Mouse (Mus musculus) intestine, embryonic 14.5 days (tissue): ENCODE measurements at regions not wholly inside any gene's neighbourhood (a gene's known extent, or its start where the extent isn't known, plus 50 kb on each side); places are given as distances from the start of the nearest gene placed in this dataset.
"Not testable (repeated sequence)": the region's sequence is repeated elsewhere in the genome, so short reads cannot be mapped to it uniquely, and the experiment has no call there.

Source experiments
- ATAC-seq: fragments of 200-750 bp; cut with Nextera tagmentation; replicated peaks from 2 replicates; pipeline ENCODE4 v1.8.0; 2017; ENCODE audit warnings: low read depth, moderate number of reproducible peaks, moderate TSS enrichment, moderate library complexity; ENCODE audit not compliant: low FRiP score, low TSS enrichment
- DNase-seq: peaks from one replicate; pipeline ENCODE4 v3.0.0-alpha.2; 2018; ENCODE audit warnings: low spot score
- H3K27ac ChIP-seq: fragments of 300-500 bp; sonication (generic); 2 replicates; pipeline ENCODE4 v1.5.1; 2014; ENCODE audit warnings: low read depth, mild to moderate bottlenecking, control low read depth
- H3K27me3 ChIP-seq: fragments of 300-500 bp; sonication (generic); replicated peaks from 2 replicates; pipeline ENCODE4 v1.6.1; 2014; ENCODE audit warnings: low read length, control low read depth; ENCODE audit not compliant: control insufficient read depth, insufficient read depth
- H3K36me3 ChIP-seq: fragments of 300-500 bp; sonication (generic); 2 replicates; pipeline ENCODE4 v1.6.1; 2014; ENCODE audit warnings: low read length, control low read depth; ENCODE audit not compliant: control insufficient read depth, insufficient read depth
- H3K4me1 ChIP-seq: fragments of 300-500 bp; sonication (generic); replicated peaks from 2 replicates; pipeline ENCODE4 v1.6.1; 2014; ENCODE audit warnings: low read length, control low read depth, mixed read lengths; ENCODE audit not compliant: control insufficient read depth, insufficient read depth
- H3K4me2 ChIP-seq: fragments of 300-500 bp; sonication (generic); 2 replicates; pipeline ENCODE4 v1.6.1; 2014; ENCODE audit warnings: low read length
- H3K4me3 ChIP-seq: fragments of 300-500 bp; sonication (generic); 2 replicates; pipeline ENCODE4 v1.5.1; 2014; ENCODE audit warnings: low read depth, low read length, control low read depth, mixed read lengths
- H3K9ac ChIP-seq: fragments of 300-500 bp; sonication (generic); 2 replicates; pipeline ENCODE4 v1.6.1; 2014; ENCODE audit warnings: mild to moderate bottlenecking, low read length
- H3K9me3 ChIP-seq: fragments of 300-500 bp; sonication (generic); 2 replicates; pipeline ENCODE4 v1.6.1; 2016; ENCODE audit warnings: low read length, control low read depth; ENCODE audit not compliant: control insufficient read depth
- WGBS: fragments of 180-500 bp; shearing (Covaris S2); extraction: QIAGEN DNeasy Blood & Tissue Kit; methylation state at CpG from one replicate; pipeline ENCODE4 v1.1.7; 2014; 5-methylcytosine and 5-hydroxymethylcytosine counted together

DNA sequence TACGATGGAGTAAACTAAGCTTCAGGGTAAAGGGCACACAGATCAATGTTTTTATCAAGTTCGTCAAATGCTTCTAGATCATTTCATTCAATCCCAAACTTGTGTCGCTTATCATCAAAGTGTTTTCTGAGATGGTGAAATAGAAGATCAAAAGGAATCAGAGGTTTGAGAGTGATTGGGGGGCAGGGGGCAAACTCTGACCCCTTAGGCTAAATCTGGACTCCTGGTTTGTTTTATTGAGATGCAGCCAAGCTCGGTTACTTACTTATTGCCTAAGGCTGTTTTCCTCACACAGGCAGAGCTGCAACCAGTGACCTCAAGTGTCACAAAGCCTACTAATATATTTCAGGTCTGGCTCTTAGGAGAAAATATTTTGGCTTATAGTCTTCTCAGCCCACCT is 94.3 kb downstream of the Dusp6 start:
- H3K27ac ChIP-seq: no peak overlapping the region
- no peak overlapping the region for H3K4me3 ChIP-seq
- no peaks in the 10 kb centered on the region for H3K36me3 ChIP-seq
- H3K4me2 ChIP-seq: no peak overlapping the region
- no peak for ATAC-seq
- H3K4me1 ChIP-seq: no peaks in the 10 kb centered on the region
- H3K9me3 ChIP-seq: no peaks in the 10 kb centered on the region
- 78% methylated on average over 4 of the region's 4 CpGs for WGBS
- no peak overlapping the region for H3K9ac ChIP-seq
- H3K27me3 ChIP-seq: no peaks in the 10 kb centered on the region
- DNase-seq: no peak

DNA sequence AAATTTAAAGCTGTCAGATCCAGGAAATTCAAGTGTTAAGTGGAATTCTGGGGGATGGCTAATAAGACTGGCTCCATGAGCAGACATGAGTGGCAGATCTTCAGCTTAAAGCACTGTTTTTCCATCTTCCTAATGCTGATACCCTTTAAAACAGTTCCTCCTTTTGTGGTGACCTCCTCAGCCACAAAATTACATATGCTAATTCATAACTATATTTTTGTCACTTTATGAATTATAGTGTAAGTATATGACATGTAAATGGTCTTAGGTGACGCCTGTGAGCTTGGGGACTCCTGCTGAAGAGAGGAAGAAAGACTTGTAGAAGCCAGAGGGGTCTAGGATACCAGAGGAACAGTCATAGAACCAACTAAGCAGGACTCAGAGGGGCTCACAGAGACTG is 95.2 kb downstream of the Dusp6 start:
- Histone ChIP-seq H3K4me3 (no peak overlapping the region), H3K27me3 (no peaks in the 10 kb centered on the region), H3K4me2 (no peak overlapping the region), H3K4me1 (no peaks in the 10 kb centered on the region), H3K36me3 (no peaks in the 10 kb centered on the region), H3K9me3 (no peaks in the 10 kb centered on the region), H3K27ac (no peak overlapping the region), H3K9ac (no peak overlapping the region)
- 86% methylated on average over 1 of the region's 1 CpGs for WGBS
- no peak for ATAC-seq
- no peak for DNase-seq

DNA sequence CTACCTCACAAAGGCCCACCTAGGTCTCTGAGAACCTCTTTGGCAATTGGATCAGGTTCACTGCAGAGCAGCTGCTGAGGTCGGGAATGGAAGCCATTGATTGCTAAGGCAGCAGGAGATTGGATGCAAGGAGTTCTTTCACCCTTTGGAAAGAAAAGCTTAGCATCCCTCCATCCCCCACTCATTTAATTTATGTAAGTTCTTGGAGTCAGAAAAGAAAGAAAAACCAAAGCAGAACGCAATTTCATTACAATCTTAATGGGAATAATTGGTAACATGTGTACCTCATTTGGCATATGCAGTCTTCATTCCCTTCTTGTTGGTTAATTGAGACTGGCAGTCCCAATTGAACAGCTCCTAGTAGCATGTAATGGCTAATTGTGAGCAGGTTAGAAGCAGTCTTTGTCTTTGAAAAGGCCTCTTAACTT is 96.4 kb downstream of the Dusp6 start:
- WGBS: 61% methylated on average over 2 of the region's 2 CpGs
- Histone ChIP-seq H3K36me3 (no peaks in the 10 kb centered on the region), H3K9ac (no peak overlapping the region), H3K4me2 (no peak overlapping the region), H3K4me3 (no peak overlapping the region), H3K4me1 (no peaks in the 10 kb centered on the region), H3K9me3 (no peaks in the 10 kb centered on the region), H3K27me3 (no peaks in the 10 kb centered on the region), H3K27ac (no peak overlapping the region)
- ATAC-seq: no peak
- DNase-seq: no peak

DNA sequence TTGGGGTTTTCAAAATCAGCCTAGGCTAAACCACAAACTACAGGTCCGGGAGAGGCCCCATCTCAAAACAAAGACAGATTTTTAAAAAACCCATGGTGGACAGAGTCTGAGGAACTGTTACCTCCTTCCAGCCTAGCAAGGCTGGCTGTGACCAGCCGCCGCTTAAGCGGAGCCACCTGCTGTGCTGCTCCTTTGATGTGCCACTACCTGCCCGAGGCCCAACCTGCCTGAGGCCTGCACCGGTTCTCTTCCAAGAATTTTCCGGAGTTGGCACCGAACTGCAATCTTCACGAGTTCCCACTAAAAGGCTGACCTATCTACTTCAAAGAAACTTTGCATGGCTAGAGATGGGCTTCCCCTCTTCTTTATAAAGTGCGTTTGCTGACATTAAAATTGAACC is 97.6 kb downstream of the Dusp6 start:
- WGBS: 55% methylated on average over 10 of the region's 10 CpGs

DNA sequence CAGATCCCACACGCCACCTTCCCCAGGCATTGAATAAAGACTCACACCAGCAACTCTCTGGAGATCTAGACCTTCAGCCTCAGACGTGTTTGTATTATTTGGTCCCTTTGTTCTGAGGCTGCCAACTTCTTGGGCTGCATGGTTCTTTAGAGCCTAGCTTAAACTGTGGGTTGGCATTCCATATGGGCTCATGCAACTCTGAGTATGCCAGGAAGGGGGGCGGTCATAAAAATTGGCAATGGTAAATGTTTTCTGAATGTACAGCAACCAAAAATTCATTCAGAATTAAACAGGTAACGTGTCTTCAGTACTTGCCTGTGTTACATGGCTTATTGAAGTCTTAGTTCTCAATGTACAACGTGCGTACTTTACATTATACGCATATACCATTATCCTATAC is 103.1 kb downstream of the Dusp6 start:
- no peak overlapping the region for H3K27ac ChIP-seq
- 87% methylated on average over 7 of the region's 7 CpGs for WGBS
- H3K4me2 ChIP-seq: no peak overlapping the region
- no peaks in the 10 kb centered on the region for H3K9me3 ChIP-seq
- H3K27me3 ChIP-seq: no peaks in the 10 kb centered on the region
- ATAC-seq: no peak
- no peaks in the 10 kb centered on the region for H3K36me3 ChIP-seq
- H3K4me1 ChIP-seq: no peaks in the 10 kb centered on the region
- no peak for DNase-seq
- H3K9ac ChIP-seq: no peak overlapping the region
- H3K4me3 ChIP-seq: no peak overlapping the region

More for the DNA sequence above, 97.6 kb downstream of the Dusp6 start:
- H3K4me1 ChIP-seq, H3K27ac ChIP-seq, H3K27me3 ChIP-seq, H3K4me2 ChIP-seq, H3K36me3 ChIP-seq, H3K9me3 ChIP-seq, ATAC-seq, DNase-seq, H3K4me3 ChIP-seq, H3K9ac ChIP-seq: not testable (repeated sequence)

DNA sequence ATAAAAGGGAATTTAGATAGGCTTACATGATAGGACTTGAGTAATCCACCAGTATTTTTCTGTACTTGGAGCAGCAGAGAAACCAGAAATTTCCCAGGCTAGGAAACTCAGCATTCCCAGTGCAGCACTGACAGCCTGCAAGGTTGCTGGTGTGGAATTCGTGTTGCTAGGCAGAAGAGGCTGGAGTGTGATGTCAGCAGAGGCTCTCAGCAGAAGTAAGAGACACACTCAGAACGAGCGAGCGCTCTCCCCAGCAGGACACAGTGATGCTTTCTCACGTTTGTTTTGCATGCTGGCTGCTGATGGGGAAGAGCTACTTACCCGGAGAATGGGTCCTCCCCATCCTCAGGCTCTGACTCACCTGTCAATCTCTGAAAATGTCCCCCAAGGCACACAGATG is 104.7 kb downstream of the Dusp6 start:
- no peak for DNase-seq
- no peak for ATAC-seq
- H3K36me3 ChIP-seq: no peaks in the 10 kb centered on the region
- 37% methylated on average over 6 of the region's 6 CpGs for WGBS
- H3K4me1 ChIP-seq: no peaks in the 10 kb centered on the region
- H3K9me3 ChIP-seq: no peaks in the 10 kb centered on the region
- H3K9ac ChIP-seq: no peak overlapping the region
- no peak overlapping the region for H3K4me3 ChIP-seq
- no peaks in the 10 kb centered on the region for H3K27me3 ChIP-seq
- no peak overlapping the region for H3K4me2 ChIP-seq
- no peak overlapping the region for H3K27ac ChIP-seq

GRCm38 (mm10) chr10:99375101-99375500 is 112.1 kb downstream of the Dusp6 start:
- Histone ChIP-seq H3K27ac (no peak overlapping the region), H3K36me3 (no peaks in the 10 kb centered on the region), H3K4me1 (no peaks in the 10 kb centered on the region), H3K27me3 (no peaks in the 10 kb centered on the region), H3K4me3 (no peak overlapping the region), H3K4me2 (no peak overlapping the region), H3K9ac (no peak overlapping the region), H3K9me3 (no peaks in the 10 kb centered on the region)
- DNase-seq: no peak
- ATAC-seq: no peak
- WGBS: 39% methylated on average over 5 of the region's 5 CpGs

- no peak for DNase-seq
- Histone ChIP-seq H3K9ac (no peak overlapping the region), H3K4me1 (no peaks in the 10 kb centered on the region), H3K27me3 (no peaks in the 10 kb centered on the region), H3K36me3 (no peaks in the 10 kb centered on the region), H3K27ac (no peak overlapping the region), H3K4me2 (no peak overlapping the region), H3K9me3 (no peaks in the 10 kb centered on the region), H3K4me3 (no peak overlapping the region)
- 81% methylated on average over 8 of the region's 8 CpGs for WGBS
- ATAC-seq: no peak
These were observed 113.4 kb downstream of the Dusp6 start for GRCm38 (mm10) chr10:99376430-99376829.

- WGBS: 70% methylated on average over 4 of the region's 4 CpGs
These were observed 114.5 kb downstream of the Dusp6 start for GRCm38 (mm10) chr10:99377548-99377947.

More at GRCm38 (mm10) chr10:99377548-99377947, 114.5 kb downstream of the Dusp6 start:
- H3K27ac ChIP-seq: no peak overlapping the region
- DNase-seq: no peak
- no peak overlapping the region for H3K4me2 ChIP-seq
- H3K4me1 ChIP-seq: no peaks in the 10 kb centered on the region
- no peak for ATAC-seq
- no peaks in the 10 kb centered on the region for H3K27me3 ChIP-seq
- H3K9ac ChIP-seq: no peak overlapping the region
- H3K4me3 ChIP-seq: no peak overlapping the region
- H3K9me3 ChIP-seq: no peaks in the 10 kb centered on the region
- H3K36me3 ChIP-seq: no peaks in the 10 kb centered on the region
